Mouse (Mus musculus): ENCODE measurements around the gene Pcp4l1. TPM values are rescaled to one million over a fixed set of nuclear protein-coding genes. Genes with fewer than 3 reads are reported as not detected.
A peak's percentile ranks its signal among the peaks of the same experiment; 100 is the strongest.
"Not testable (repeated sequence)": the region's sequence is repeated elsewhere in the genome, so short reads cannot be mapped to it uniquely, and the experiment has no call there.

The Pcp4l1 gene
- polyA plus RNA-seq, 1 experiment: 37.5 TPM

DNA sequence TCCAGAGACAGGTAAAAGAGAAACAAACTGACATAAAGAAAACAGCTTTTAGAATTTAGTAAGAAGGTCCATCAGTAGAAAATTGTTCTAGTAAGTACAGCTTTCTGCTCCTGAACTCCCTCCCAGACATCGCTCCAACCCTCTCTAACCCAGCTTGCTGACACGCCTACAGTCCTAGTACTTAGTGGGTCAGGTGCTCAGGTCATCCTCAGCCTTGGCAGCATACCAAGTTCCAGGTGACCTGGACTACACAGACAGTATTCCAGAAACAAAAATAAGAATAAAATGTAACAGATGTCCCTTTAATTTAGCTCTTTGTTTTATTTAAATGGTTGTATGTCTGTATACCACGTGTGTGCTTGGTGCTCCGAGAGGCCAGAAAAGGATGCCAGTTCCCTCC is 44.1 kb downstream of the Pcp4l1 start:
- Histone ChIP-seq H3K4me1 (ENCODE audit: control insufficient read depth, insufficient read depth, low read length) (peaks cover 3% of the 10 kb centered on the region), H3K4me3 (replicated peaks; ENCODE audit: extremely low read depth, low read depth, low read length) (no peak overlapping the region)
- 71% methylated on average over 4 of the region's 4 CpGs for WGBS
- TF ChIP-seq POLR2A (IDR thresholded peaks at IDR 0.05; ENCODE audit: borderline replicate concordance, extremely low read depth, low read depth, low read length): no peak
- TF ChIP-seq CTCF (IDR thresholded peaks at IDR 0.05; ENCODE audit: insufficient read depth, low read length): no peak
- no peak for DNase-seq

DNA sequence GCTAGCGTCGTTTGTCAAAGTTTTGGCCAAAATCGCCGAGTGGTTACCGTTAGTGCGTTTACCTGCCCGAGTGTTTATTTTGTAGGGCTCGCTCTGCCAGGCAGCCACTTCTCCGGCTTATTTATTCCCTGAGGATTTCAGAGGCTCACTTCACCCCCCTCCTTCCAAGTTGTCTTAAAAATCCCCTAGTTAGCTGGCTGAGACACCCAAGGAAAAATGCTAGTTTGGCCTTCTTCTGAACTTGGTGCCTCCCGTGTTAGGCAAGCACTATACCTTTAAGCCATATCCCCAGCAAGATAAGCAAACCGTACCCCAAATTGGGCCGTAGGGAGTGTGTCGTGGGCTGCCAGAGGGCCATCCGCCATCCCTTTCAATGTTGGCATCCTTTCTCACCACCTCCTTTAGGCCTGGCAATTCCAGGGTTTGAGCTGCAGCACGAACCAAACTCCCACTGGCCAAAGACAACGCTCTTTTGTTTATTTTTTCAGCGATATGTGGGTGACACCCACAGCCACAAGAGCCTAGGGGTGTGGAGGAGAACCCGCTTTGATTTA is 45.2 kb downstream of the Pcp4l1 start:
- WGBS: 6% methylated on average over 18 of the region's 18 CpGs
- DNase-seq: no peak
- peaks cover 3% of the 10 kb centered on the region for H3K4me1 ChIP-seq (ENCODE audit: control insufficient read depth, insufficient read depth, low read length)
- H3K4me3 ChIP-seq (replicated peaks; ENCODE audit: extremely low read depth, low read depth, low read length): peak overlapping the region; percentile 59
- TF ChIP-seq POLR2A (IDR thresholded peaks at IDR 0.05; ENCODE audit: borderline replicate concordance, extremely low read depth, low read depth, low read length): no peak
- no peak for TF ChIP-seq CTCF (IDR thresholded peaks at IDR 0.05; ENCODE audit: insufficient read depth, low read length)

GRCm38 (mm10) chr1:171149974-171150760 is 45.9 kb downstream of the Pcp4l1 start, which contains the start of the genes Sdhc and Mpz:
Gene Sdhc, minus strand, starts transcription at chr1:171150603.
Gene Mpz, plus strand, starts transcription at chr1:171150711.
- peak; percentile 98 for DNase-seq
- H3K4me1 ChIP-seq (ENCODE audit: control insufficient read depth, insufficient read depth, low read length): peaks cover 3% of the 10 kb centered on the region
- TF ChIP-seq POLR2A (IDR thresholded peaks at IDR 0.05; ENCODE audit: borderline replicate concordance, extremely low read depth, low read depth, low read length) (peak; percentile 97), CTCF (IDR thresholded peaks at IDR 0.05; ENCODE audit: insufficient read depth, low read length) (no peak)
- H3K4me3 ChIP-seq (replicated peaks; ENCODE audit: extremely low read depth, low read depth, low read length): peak within 1 kb of the TSS; percentile 90
- WGBS: 1% methylated on average over 34 of the region's 34 CpGs

- not testable (repeated sequence) for H3K4me3 ChIP-seq (replicated peaks; ENCODE audit: extremely low read depth, low read depth, low read length); DNase-seq; H3K4me1 ChIP-seq (ENCODE audit: control insufficient read depth, insufficient read depth, low read length)
- 62% methylated on average over 11 of the region's 11 CpGs for WGBS
Observed at GRCm38 (mm10) chr1:171142981-171143380, 53.1 kb downstream of the Pcp4l1 start.

GRCm38 (mm10) chr1:171137486-171138155 is 58.4 kb downstream of the Pcp4l1 start:
- not testable (repeated sequence) for H3K4me3 ChIP-seq (replicated peaks; ENCODE audit: extremely low read depth, low read depth, low read length); H3K4me1 ChIP-seq (ENCODE audit: control insufficient read depth, insufficient read depth, low read length); DNase-seq
- 94% methylated on average over 8 of the region's 8 CpGs for WGBS

- Histone ChIP-seq H3K4me1 (ENCODE audit: control insufficient read depth, insufficient read depth, low read length) (no peaks in the 10 kb centered on the region), H3K4me3 (replicated peaks; ENCODE audit: extremely low read depth, low read depth, low read length) (no peak overlapping the region)
- DNase-seq: no peak
- TF ChIP-seq CTCF (IDR thresholded peaks at IDR 0.05; ENCODE audit: insufficient read depth, low read length) (no peak), POLR2A (IDR thresholded peaks at IDR 0.05; ENCODE audit: borderline replicate concordance, extremely low read depth, low read depth, low read length) (no peak)
- WGBS: 96% methylated on average over 2 of the region's 2 CpGs
Observed at GRCm38 (mm10) chr1:171135600-171135999, 60.5 kb downstream of the Pcp4l1 start.

- Histone ChIP-seq H3K4me3 (replicated peaks; ENCODE audit: extremely low read depth, low read depth, low read length) (no peak overlapping the region), H3K4me1 (ENCODE audit: control insufficient read depth, insufficient read depth, low read length) (no peaks in the 10 kb centered on the region)
- no peak for DNase-seq
- WGBS: 89% methylated on average over 1 of the region's 1 CpGs
- TF ChIP-seq CTCF (IDR thresholded peaks at IDR 0.05; ENCODE audit: insufficient read depth, low read length) (no peak), POLR2A (IDR thresholded peaks at IDR 0.05; ENCODE audit: borderline replicate concordance, extremely low read depth, low read depth, low read length) (no peak)
Observed at GRCm38 (mm10) chr1:171130971-171131370, 65.1 kb downstream of the Pcp4l1 start.

- Histone ChIP-seq H3K4me1 (ENCODE audit: control insufficient read depth, insufficient read depth, low read length) (no peaks in the 10 kb centered on the region), H3K4me3 (replicated peaks; ENCODE audit: extremely low read depth, low read depth, low read length) (no peak overlapping the region)
- no peak for TF ChIP-seq POLR2A (IDR thresholded peaks at IDR 0.05; ENCODE audit: borderline replicate concordance, extremely low read depth, low read depth, low read length)
- TF ChIP-seq CTCF (IDR thresholded peaks at IDR 0.05; ENCODE audit: insufficient read depth, low read length): no peak
- no peak for DNase-seq
- 68% methylated on average over 7 of the region's 7 CpGs for WGBS
Observed at GRCm38 (mm10) chr1:171129251-171129650, 66.8 kb downstream of the Pcp4l1 start.

- 79% methylated on average over 5 of the region's 5 CpGs for WGBS
Observed at GRCm38 (mm10) chr1:171124398-171124797, 71.7 kb downstream of the Pcp4l1 start.

More at GRCm38 (mm10) chr1:171124398-171124797, 71.7 kb downstream of the Pcp4l1 start:
- TF ChIP-seq POLR2A (IDR thresholded peaks at IDR 0.05; ENCODE audit: borderline replicate concordance, extremely low read depth, low read depth, low read length): no peak
- no peak for TF ChIP-seq CTCF (IDR thresholded peaks at IDR 0.05; ENCODE audit: insufficient read depth, low read length)
- peaks cover 2% of the 10 kb centered on the region; the same call in 1 of the 2 replicates for H3K4me1 ChIP-seq (ENCODE audit: control insufficient read depth, insufficient read depth, low read length)
- DNase-seq: no peak
- no peak overlapping the region for H3K4me3 ChIP-seq (replicated peaks; ENCODE audit: extremely low read depth, low read depth, low read length)

Other genes starting within 250 kb of the Pcp4l1 start
- gene Fcgr2b, start 219.7 kb downstream of the Pcp4l1 start, polyA plus RNA-seq (2012; rRNA removed): 16.3 and 16.4 TPM in 2 replicates
- 6.8 and 7.9 TPM in 2 replicates for gene Fcgr4, start 177.3 kb downstream of the Pcp4l1 start, polyA plus RNA-seq (2012; rRNA removed)
- gene Fcgr3, start 131.3 kb downstream of the Pcp4l1 start, polyA plus RNA-seq (2012; rRNA removed): 19.5 and 23.3 TPM in 2 replicates
- gene Cfap126, start 82.3 kb downstream of the Pcp4l1 start, polyA plus RNA-seq (2012; rRNA removed): 28.2 and 45.5 TPM in 2 replicates
- 136 and 191 TPM in 2 replicates for gene Sdhc, start 45.7 kb downstream of the Pcp4l1 start, polyA plus RNA-seq (2012; rRNA removed)
- gene Mpz, start 45.6 kb downstream of the Pcp4l1 start, polyA plus RNA-seq (2012; rRNA removed): 15.9 and 24.9 TPM in 2 replicates
- 0.25 TPM in 1 of 2 replicates, not detected in the other for gene Nr1i3, start 17.7 kb upstream of the Pcp4l1 start, polyA plus RNA-seq (2012; rRNA removed)
- 25.7 and 28.8 TPM in 2 replicates for gene Tomm40l, start 26.2 kb upstream of the Pcp4l1 start, polyA plus RNA-seq (2012; rRNA removed)
- gene Apoa2, start 28.8 kb upstream of the Pcp4l1 start, polyA plus RNA-seq (2012; rRNA removed): 4.7 and 7.2 TPM in 2 replicates
- gene Fcer1g, start 38.1 kb upstream of the Pcp4l1 start, polyA plus RNA-seq (2012; rRNA removed): 117 and 158 TPM in 2 replicates
- gene Adamts4, start 54.2 kb upstream of the Pcp4l1 start, polyA plus RNA-seq (2012; rRNA removed): 1.2 and 1.3 TPM in 2 replicates
- 78.8 and 118 TPM in 2 replicates for gene Ndufs2, start 55.1 kb upstream of the Pcp4l1 start, polyA plus RNA-seq (2012; rRNA removed)
- gene B4galt3, start 74.1 kb upstream of the Pcp4l1 start, polyA plus RNA-seq (2012; rRNA removed): 72.0 and 75.8 TPM in 2 replicates
- 40.6 and 49.0 TPM in 2 replicates for gene Ppox, start 84.9 kb upstream of the Pcp4l1 start, polyA plus RNA-seq (2012; rRNA removed)
- gene Usp21, start 91.7 kb upstream of the Pcp4l1 start, polyA plus RNA-seq (2012; rRNA removed): 42.3 and 51.2 TPM in 2 replicates
- gene Ufc1, start 98.8 kb upstream of the Pcp4l1 start, polyA plus RNA-seq (2012; rRNA removed): 18.8 and 22.2 TPM in 2 replicates
- 34.5 and 47.0 TPM in 2 replicates for gene Dedd, start 132.9 kb upstream of the Pcp4l1 start, polyA plus RNA-seq (2012; rRNA removed)
- 42.7 and 44.1 TPM in 2 replicates for gene Nit1, start 149.4 kb upstream of the Pcp4l1 start, polyA plus RNA-seq (2012; rRNA removed)
- 9.0 and 20.0 TPM in 2 replicates for gene Pfdn2, start 149.4 kb upstream of the Pcp4l1 start, polyA plus RNA-seq (2012; rRNA removed)
- 1.9 and 3.4 TPM in 2 replicates for gene Klhdc9, start 164.5 kb upstream of the Pcp4l1 start, polyA plus RNA-seq (2012; rRNA removed)
- 10.3 and 19.2 TPM in 2 replicates for gene Nectin4, start 173.8 kb upstream of the Pcp4l1 start, polyA plus RNA-seq (2012; rRNA removed)
- gene Arhgap30, start 192.7 kb upstream of the Pcp4l1 start, polyA plus RNA-seq (2012; rRNA removed): 11.6 and 17.5 TPM in 2 replicates
- 95.3 and 107 TPM in 2 replicates for gene Usf1, start 215.0 kb upstream of the Pcp4l1 start, polyA plus RNA-seq (2012; rRNA removed)
- gene Tstd1, start 222.6 kb upstream of the Pcp4l1 start, polyA plus RNA-seq (2012; rRNA removed): 8.9 and 16.2 TPM in 2 replicates
- gene F11r, start 241.3 kb upstream of the Pcp4l1 start, polyA plus RNA-seq (2012; rRNA removed): 108 and 149 TPM in 2 replicates

Measured in lung, adult 2 months (tissue).